Mouse (Mus musculus) cortical plate, adult 2 months (tissue): Measurements from ENCODE around the gene AU021092.

Source experiments
- CTCF ChIP-seq: fragments of 200-500 bp; IDR thresholded peaks from 2 replicates; pipeline ENCODE4 v1.5.1; 2011; ENCODE audit warnings: mild to moderate bottlenecking, control low read depth, low read length; ENCODE audit not compliant: insufficient read depth; ENCODE audit errors: extremely low read depth
- POLR2A ChIP-seq: fragments of 200-500 bp; IDR thresholded peaks from 2 replicates; pipeline ENCODE4 v1.6.1; 2011; ENCODE audit warnings: mild to moderate bottlenecking, low read length, control low read depth; ENCODE audit not compliant: insufficient read depth; ENCODE audit errors: extremely low read depth

DNA sequence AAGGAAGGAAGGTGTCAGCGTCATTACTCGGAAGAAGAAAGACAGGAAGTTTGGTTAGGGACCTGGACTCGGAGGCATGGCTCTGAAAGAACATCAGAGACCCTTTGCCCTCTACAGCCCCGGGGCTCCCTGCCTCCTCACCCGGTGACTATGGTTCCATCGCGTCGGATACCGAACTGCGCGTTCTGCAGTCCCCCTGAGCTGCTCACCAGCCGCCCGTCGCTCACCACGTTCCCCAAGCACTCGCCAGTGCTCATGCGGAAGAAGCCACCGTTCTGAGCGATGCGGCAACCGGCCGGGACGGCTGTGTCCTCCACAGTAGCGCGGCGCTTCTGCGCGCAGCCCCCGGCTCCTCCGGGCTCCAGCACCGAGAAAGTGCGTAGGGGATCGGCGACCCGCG lies 18.9 kb downstream of the AU021092 start:
- TF ChIP-seq CTCF (no peak), POLR2A (no peak)
